Mouse (Mus musculus) frontal cortex, postnatal 10 days (tissue): ENCODE results near the gene Gpank1.
A peak's percentile ranks its signal among the peaks of the same experiment; 100 is the strongest.

Experiments used
- DNase-seq, 2 experiments: peaks; one replicate each; pipeline ENCODE4 v3.0.0; 2022; ENCODE audit warnings: low spot score in 2 of 2, mixed read lengths in 1 of 2

The Gpank1 gene

GRCm38 (mm10) chr17:35121143-35121799 lies at the start of gene Gpank1:
TSS of gene Gpank1 (plus strand) at chr17:35121455.
- peak; percentile 97 to 98 for DNase-seq

- no peak for DNase-seq
Measured at GRCm38 (mm10) chr17:35074097-35074496, 47.2 kb upstream of the Gpank1 start.

- no peak for DNase-seq
Measured at GRCm38 (mm10) chr17:35076507-35077176, 44.6 kb upstream of the Gpank1 start, which contains the start of gene Ly6g6e. TSS of gene Ly6g6e (plus strand) at chr17:35076902.

- no peak for DNase-seq
Measured at GRCm38 (mm10) chr17:35077285-35077684, 44.0 kb upstream of the Gpank1 start.

GRCm38 (mm10) chr17:35077786-35078233 lies 43.4 kb upstream of the Gpank1 start, which contains the start of gene Ly6g6d:
TSS of gene Ly6g6d (minus strand) at chr17:35078065.
- no peak for DNase-seq

- no peak for DNase-seq
Measured at GRCm38 (mm10) chr17:35079778-35080177, 41.5 kb upstream of the Gpank1 start.

GRCm38 (mm10) chr17:35080248-35080647 lies 41.0 kb upstream of the Gpank1 start:
- no peak for DNase-seq

- DNase-seq = no peak
Measured at GRCm38 (mm10) chr17:35080710-35081109, 40.5 kb upstream of the Gpank1 start.

GRCm38 (mm10) chr17:35082841-35083576 lies 38.2 kb upstream of the Gpank1 start:
- DNase-seq = no peak

GRCm38 (mm10) chr17:35083929-35084497 lies 37.2 kb upstream of the Gpank1 start:
- DNase-seq = no peak

GRCm38 (mm10) chr17:35085208-35085865 lies 35.9 kb upstream of the Gpank1 start, which contains the start of gene Ly6g6f:
TSS of gene Ly6g6f (minus strand) at chr17:35085610.
- DNase-seq = no peak

- DNase-seq = no peak
Measured at GRCm38 (mm10) chr17:35088151-35088550, 33.1 kb upstream of the Gpank1 start.

- peak; percentile 90 to 93 for DNase-seq
Measured at GRCm38 (mm10) chr17:35088825-35089644, 32.2 kb upstream of the Gpank1 start, which contains the start of gene Abhd16a. TSS of gene Abhd16a (plus strand) at chr17:35089263.

GRCm38 (mm10) chr17:35090166-35090932 lies 30.9 kb upstream of the Gpank1 start:
- no peak for DNase-seq

GRCm38 (mm10) chr17:35092403-35093198 lies 28.7 kb upstream of the Gpank1 start:
- DNase-seq = no peak

GRCm38 (mm10) chr17:35094475-35095365 lies 26.5 kb upstream of the Gpank1 start:
- no peak for DNase-seq

- DNase-seq = no peak
Measured at GRCm38 (mm10) chr17:35096597-35096996, 24.7 kb upstream of the Gpank1 start.

- DNase-seq = no peak
Measured at GRCm38 (mm10) chr17:35097164-35097655, 24.0 kb upstream of the Gpank1 start.
